Mouse (Mus musculus) brain, embryonic 14.5 days (tissue): ENCODE measurements around the gene Qk.

Experiments
- CTCF ChIP-seq: fragments of 200-500 bp; IDR thresholded peaks from 2 replicates; pipeline ENCODE4 v1.5.1; 2012; ENCODE audit warnings: inconsistent platforms, mild to moderate bottlenecking, moderate library complexity, borderline replicate concordance; ENCODE audit not compliant: insufficient read depth, insufficient read length; ENCODE audit errors: extremely low read depth
- POLR2A ChIP-seq: fragments of 200-500 bp; IDR thresholded peaks from 2 replicates; pipeline ENCODE4 v1.6.1; 2012; ENCODE audit warnings: mild to moderate bottlenecking, inconsistent platforms, borderline replicate concordance; ENCODE audit not compliant: poor library complexity, insufficient read depth, insufficient read length, severe bottlenecking; ENCODE audit errors: extremely low read depth

DNA sequence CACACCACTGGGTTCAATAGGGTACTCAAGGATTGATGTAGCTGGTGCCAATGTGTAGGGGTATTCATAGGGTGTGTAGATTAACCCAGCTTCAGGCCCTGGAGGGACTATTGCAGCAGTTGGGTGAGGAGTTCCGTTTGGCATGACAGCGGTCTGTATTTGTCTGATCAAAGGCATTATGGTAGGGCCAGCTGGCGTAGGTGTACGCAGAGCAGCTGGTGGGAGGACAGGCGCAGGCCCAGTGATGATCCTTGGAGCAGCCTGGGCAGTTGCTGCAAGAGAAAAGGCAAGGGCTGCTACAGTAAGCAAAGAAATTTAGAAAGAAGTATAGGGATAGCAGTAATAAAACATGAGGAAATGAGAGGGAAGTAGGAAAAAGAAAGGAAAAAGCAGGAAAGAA lies 103.5 kb downstream of the Qk start:
- TF ChIP-seq CTCF (no peak), POLR2A (no peak)
